Mouse (Mus musculus) midbrain, embryonic 14.5 days (tissue): ENCODE measurements at regions not wholly inside any gene's neighbourhood (a gene's known extent, or its start where the extent isn't known, plus 50 kb on each side); places are given as distances from the start of the nearest gene placed in this dataset.

Source experiments
- ATAC-seq: fragments of 200-750 bp; cut with Nextera tagmentation; 2 replicates; pipeline ENCODE4 v1.8.0; 2017; ENCODE audit warnings: moderate number of reproducible peaks, moderate library complexity; ENCODE audit not compliant: low FRiP score, low TSS enrichment
- DNase-seq: peaks from one replicate; pipeline ENCODE4 v3.0.0-alpha.2; 2015
- H3K27ac ChIP-seq: fragments of 300-500 bp; sonication (generic); replicated peaks from 2 replicates; pipeline ENCODE4 v1.5.1; 2014; ENCODE audit warnings: mild to moderate bottlenecking, low read depth, low read length, moderate library complexity
- H3K27me3 ChIP-seq: fragments of 300-500 bp; sonication (generic); 2 replicates; pipeline ENCODE4 v1.6.1; 2014; ENCODE audit warnings: low read length, control low read depth, mixed read lengths; ENCODE audit not compliant: control insufficient read depth, insufficient read depth
- H3K36me3 ChIP-seq: fragments of 300-500 bp; sonication (generic); 2 replicates; pipeline ENCODE4 v1.6.1; 2014; ENCODE audit warnings: low read length, control low read depth; ENCODE audit not compliant: control insufficient read depth, insufficient read depth
- H3K4me1 ChIP-seq: fragments of 300-500 bp; sonication (generic); 2 replicates; pipeline ENCODE4 v1.6.1; 2014; ENCODE audit warnings: mild to moderate bottlenecking, antibody characterized with exemption, low read length, control low read depth; ENCODE audit not compliant: control insufficient read depth, insufficient read depth
- H3K4me2 ChIP-seq: fragments of 300-500 bp; sonication (generic); 2 replicates; pipeline ENCODE4 v1.6.1; 2014; ENCODE audit warnings: mild to moderate bottlenecking, low read length, moderate library complexity
- H3K4me3 ChIP-seq: fragments of 300-500 bp; sonication (generic); replicated peaks from 2 replicates; pipeline ENCODE4 v1.5.1; 2014; ENCODE audit warnings: low read depth, low read length
- H3K9ac ChIP-seq: fragments of 300-500 bp; sonication (generic); replicated peaks from 2 replicates; pipeline ENCODE4 v1.6.1; 2014; ENCODE audit warnings: mild to moderate bottlenecking, low read length, moderate library complexity
- H3K9me3 ChIP-seq: fragments of 300-500 bp; sonication (generic); 2 replicates; pipeline ENCODE4 v1.6.1; 2016; ENCODE audit warnings: low read length, control low read depth, mixed read lengths; ENCODE audit not compliant: control insufficient read depth
- WGBS: fragments of 180-500 bp; shearing (Covaris S2); extraction: QIAGEN DNeasy Blood & Tissue Kit; methylation state at CpG from one replicate; pipeline ENCODE4 v1.1.7; 2014; 5-methylcytosine and 5-hydroxymethylcytosine counted together

GRCm38 (mm10) chr14:54156536-54156935, 97.4 kb downstream of the Dad1 start:
- Histone ChIP-seq H3K27me3 (no peaks in the 10 kb centered on the region), H3K9ac (no peak overlapping the region), H3K4me3 (no peak overlapping the region), H3K27ac (no peak overlapping the region), H3K4me1 (no peaks in the 10 kb centered on the region), H3K4me2 (no peak overlapping the region), H3K9me3 (no peaks in the 10 kb centered on the region), H3K36me3 (no peaks in the 10 kb centered on the region)
- 93% methylated on average over 6 of the region's 6 CpGs for WGBS
- ATAC-seq (no peak), DNase-seq (no peak)

- no peak overlapping the region for H3K4me3 ChIP-seq
- 45% methylated on average over 6 of the region's 6 CpGs for WGBS
- H3K9ac ChIP-seq = no peak overlapping the region
- ATAC-seq (no peak; the same call in 1 of the 2 replicates), DNase-seq (peak; percentile 75)
- H3K27ac ChIP-seq = no peak overlapping the region
- H3K36me3 ChIP-seq = no peaks in the 10 kb centered on the region
- H3K4me2 ChIP-seq = no peak overlapping the region
- H3K9me3 ChIP-seq = no peaks in the 10 kb centered on the region
- no peaks in the 10 kb centered on the region for H3K4me1 ChIP-seq
- H3K27me3 ChIP-seq = no peaks in the 10 kb centered on the region
Observed at GRCm38 (mm10) chr14:54152485-54153235, 101.2 kb downstream of the Dad1 start.

- H3K4me3 ChIP-seq = no peak overlapping the region
- H3K27me3 ChIP-seq = no peaks in the 10 kb centered on the region
- DNase-seq (no peak), ATAC-seq (no peak)
- H3K9ac ChIP-seq = no peak overlapping the region
- no peak overlapping the region for H3K4me2 ChIP-seq
- WGBS = 87% methylated on average over 2 of the region's 2 CpGs
- H3K4me1 ChIP-seq = no peaks in the 10 kb centered on the region
- no peaks in the 10 kb centered on the region for H3K9me3 ChIP-seq
- no peaks in the 10 kb centered on the region for H3K36me3 ChIP-seq
- no peak overlapping the region for H3K27ac ChIP-seq
Observed at GRCm38 (mm10) chr14:54151921-54152320, 102.0 kb downstream of the Dad1 start.

GRCm38 (mm10) chr14:54151272-54151671, 102.6 kb downstream of the Dad1 start:
- Histone ChIP-seq H3K4me1 (peaks cover 5% of the 10 kb centered on the region), H3K27me3 (no peaks in the 10 kb centered on the region), H3K9me3 (no peaks in the 10 kb centered on the region), H3K4me3 (no peak overlapping the region), H3K36me3 (no peaks in the 10 kb centered on the region), H3K27ac (no peak overlapping the region), H3K9ac (no peak overlapping the region), H3K4me2 (no peak overlapping the region)
- no peak for ATAC-seq
- 90% methylated on average over 3 of the region's 3 CpGs for WGBS
- no peak for DNase-seq

GRCm38 (mm10) chr14:54150221-54150620, 103.7 kb downstream of the Dad1 start:
- WGBS = 92% methylated on average over 5 of the region's 5 CpGs
- Histone ChIP-seq H3K27ac (no peak overlapping the region), H3K4me1 (peaks cover 14% of the 10 kb centered on the region), H3K4me2 (no peak overlapping the region), H3K9ac (no peak overlapping the region), H3K36me3 (no peaks in the 10 kb centered on the region), H3K27me3 (no peaks in the 10 kb centered on the region), H3K4me3 (no peak overlapping the region), H3K9me3 (no peaks in the 10 kb centered on the region)
- ATAC-seq (no peak), DNase-seq (no peak)

GRCm38 (mm10) chr14:54148626-54149025, 105.3 kb downstream of the Dad1 start:
- ATAC-seq = no peak
- WGBS = 93% methylated on average over 10 of the region's 10 CpGs

GRCm38 (mm10) chr14:54148121-54148520, 105.8 kb downstream of the Dad1 start:
- ATAC-seq = no peak
- no peak overlapping the region for H3K4me2 ChIP-seq
- H3K4me3 ChIP-seq = no peak overlapping the region
- H3K27ac ChIP-seq = no peak overlapping the region
- no peak overlapping the region for H3K9ac ChIP-seq
- no peaks in the 10 kb centered on the region for H3K9me3 ChIP-seq
- WGBS = 95% methylated on average over 4 of the region's 4 CpGs
- DNase-seq = no peak
- H3K4me1 ChIP-seq = peaks cover 17% of the 10 kb centered on the region
- H3K36me3 ChIP-seq = no peaks in the 10 kb centered on the region
- no peaks in the 10 kb centered on the region for H3K27me3 ChIP-seq

More at GRCm38 (mm10) chr14:54148626-54149025, 105.3 kb downstream of the Dad1 start:
- peaks cover 17% of the 10 kb centered on the region for H3K4me1 ChIP-seq
- H3K4me3 ChIP-seq = no peak overlapping the region
- no peaks in the 10 kb centered on the region for H3K27me3 ChIP-seq
- no peak overlapping the region for H3K27ac ChIP-seq
- no peaks in the 10 kb centered on the region for H3K9me3 ChIP-seq
- no peak overlapping the region for H3K4me2 ChIP-seq
- DNase-seq = no peak
- no peak overlapping the region for H3K9ac ChIP-seq
- no peaks in the 10 kb centered on the region for H3K36me3 ChIP-seq

- no peak for ATAC-seq
- Histone ChIP-seq H3K36me3 (no peaks in the 10 kb centered on the region), H3K4me2 (no peak overlapping the region), H3K9ac (no peak overlapping the region), H3K4me3 (no peak overlapping the region), H3K27ac (no peak overlapping the region), H3K4me1 (peaks cover 17% of the 10 kb centered on the region), H3K27me3 (no peaks in the 10 kb centered on the region), H3K9me3 (no peaks in the 10 kb centered on the region)
- WGBS = 87% methylated on average over 6 of the region's 7 CpGs
- no peak for DNase-seq
Observed at GRCm38 (mm10) chr14:54147546-54147945, 106.4 kb downstream of the Dad1 start.
